ENCODE assay signal across 13 mouse cellular contexts in genomic region chr7:67514380-67514779, GRCm38 (mm10).
DNase-seq lines count a peak whose midpoint lies in the region; ATAC-seq and TF ChIP-seq lines count a peak whose summit lies in the region.
"Had no signal": no experiment of that assay in that cellular context is flagged by ENCODE, and none has a peak within 500 bp of the region (broad histone marks: within the 10 kb centered on the region; RNA-seq: fewer than 3 reads in every experiment).

No protein-coding gene starts in this region.

- intact Hi-C loops in left cerebral cortex, postnatal 36 days (cut with DNase I) = no loop called here

- no peaks in the 10 kb centered on the region for H3K36me3 ChIP-seq in kidney, adult 2 months (ENCODE audit: control insufficient read depth, insufficient read depth, low read length)
- H3K36me3 ChIP-seq in heart, embryonic 16.5 days (ENCODE audit: control insufficient read depth, insufficient read depth) = no peaks in the 10 kb centered on the region
- H3K36me3 ChIP-seq in thymus, adult 2 months (ENCODE audit: control insufficient read depth, insufficient read depth, low read length) = no peaks in the 10 kb centered on the region
- H3K36me3 ChIP-seq: embryonic facial prominence, embryonic 13.5 days; midbrain, embryonic 15.5 days had no signal

- WGBS in kidney, adult 2 months = 62% methylated on average over 4 of the region's 4 CpGs
- WGBS in heart, embryonic 16.5 days = 53% methylated on average over 4 of the region's 4 CpGs
- WGBS in thymus, adult 2 months = 71% methylated on average over 4 of the region's 4 CpGs

- TF ChIP-seq POLR2A in kidney, adult 2 months (IDR thresholded peaks at IDR 0.05; ENCODE audit: low read depth, low read length) = no peak
- no peak for TF ChIP-seq POLR2A in thymus, adult 2 months (IDR thresholded peaks at IDR 0.05; ENCODE audit: control insufficient read depth, extremely low read depth, insufficient read depth, low read length, poor library complexity)

- no peak for TF ChIP-seq CTCF in kidney, adult 2 months (conservative IDR thresholded peaks at IDR 0.05; ENCODE audit: insufficient read depth, insufficient read length, low read depth, low read length)
- TF ChIP-seq CTCF in thymus, adult 2 months (IDR thresholded peaks at IDR 0.05; ENCODE audit: borderline replicate concordance, control insufficient read depth, extremely low read depth, insufficient read depth, low read length, poor library complexity) = no peak

- no peak overlapping the region for H3K9ac ChIP-seq in heart, embryonic 16.5 days (ENCODE audit: low read length)
- H3K9ac ChIP-seq: embryonic facial prominence, embryonic 13.5 days; midbrain, embryonic 15.5 days had no signal

- H3K27me3 ChIP-seq in kidney, adult 2 months (replicated peaks; ENCODE audit: control insufficient read depth, insufficient read depth, low read length) = no peaks in the 10 kb centered on the region
- H3K27me3 ChIP-seq in heart, embryonic 16.5 days (ENCODE audit: control insufficient read depth, insufficient read depth, low read length) = no peaks in the 10 kb centered on the region
- H3K27me3 ChIP-seq in thymus, adult 2 months (ENCODE audit: control insufficient read depth, insufficient read depth, low read length) = no peaks in the 10 kb centered on the region
- H3K27me3 ChIP-seq: embryonic facial prominence, embryonic 13.5 days; midbrain, embryonic 15.5 days had no signal

- H3K9me3 ChIP-seq in heart, embryonic 16.5 days (replicated peaks; ENCODE audit: control insufficient read depth, low read length) = no peaks in the 10 kb centered on the region
- H3K9me3 ChIP-seq: embryonic facial prominence, embryonic 13.5 days; midbrain, embryonic 15.5 days had no signal

- peak; percentile 24 for DNase-seq in kidney, adult 2 months
- no peak for DNase-seq in kidney, adult 9 months
- peak; percentile 64 for DNase-seq in gastrocnemius, postnatal 10 days
- peak; percentile 69 for DNase-seq in lung, postnatal 10 days
- DNase-seq in left cerebral cortex, postnatal 36 days (ENCODE audit: low spot score in 2 of 2) = no peak
- DNase-seq in left cerebral cortex, adult 11 months (ENCODE audit: low spot score) = no peak
- no peak for DNase-seq in thymus, adult 2 months
- DNase-seq: left cerebral cortex, postnatal 4 days; right cerebral cortex, postnatal 14 days had no signal

- no peak overlapping the region for H3K4me2 ChIP-seq in heart, embryonic 16.5 days (ENCODE audit: low read depth, low read length)
- H3K4me2 ChIP-seq: embryonic facial prominence, embryonic 13.5 days; liver, embryonic 11.5 days; midbrain, embryonic 15.5 days had no signal

- no peak overlapping the region for H3K4me3 ChIP-seq in kidney, adult 2 months (ENCODE audit: insufficient read depth, low read depth, low read length)
- no peak overlapping the region for H3K4me3 ChIP-seq in heart, embryonic 16.5 days (ENCODE audit: low read length)
- H3K4me3 ChIP-seq in thymus, adult 2 months (ENCODE audit: control insufficient read depth, insufficient read depth, low read length) = no peak overlapping the region
- H3K4me3 ChIP-seq: embryonic facial prominence, embryonic 13.5 days; midbrain, embryonic 15.5 days had no signal

- no peaks in the 10 kb centered on the region for H3K4me1 ChIP-seq in kidney, adult 2 months (ENCODE audit: control insufficient read depth, insufficient read depth, low read length)
- peaks cover 17% of the 10 kb centered on the region for H3K4me1 ChIP-seq in heart, embryonic 16.5 days (ENCODE audit: control insufficient read depth, insufficient read depth, low read length)
- peaks cover 24% of the 10 kb centered on the region for H3K4me1 ChIP-seq in thymus, adult 2 months (replicated peaks; ENCODE audit: control insufficient read depth, insufficient read depth, low read length)
- H3K4me1 ChIP-seq: midbrain, embryonic 15.5 days had no signal

- no peak; the same call in 1 of the 2 replicates for ATAC-seq in heart, embryonic 16.5 days (replicated peaks; ENCODE audit: extremely low read depth, insufficient read depth, low FRiP score)
- ATAC-seq: midbrain, embryonic 15.5 days had no signal

- H3K27ac ChIP-seq in kidney, adult 2 months (ENCODE audit: insufficient read depth, low read depth, low read length) = no peak overlapping the region
- peak overlapping the region; percentile 61 for H3K27ac ChIP-seq in heart, embryonic 16.5 days (ENCODE audit: low read length)
- no peak overlapping the region for H3K27ac ChIP-seq in thymus, adult 2 months (ENCODE audit: control insufficient read depth, insufficient read depth, low read length)
- H3K27ac ChIP-seq: embryonic facial prominence, embryonic 13.5 days; midbrain, embryonic 15.5 days had no signal

Comparison
In these comparisons a context has a peak if more than half of its experiments do, and no peak if none do; other contexts are left out.
1. DNase-seq: peak in kidney, adult 2 months (single experiment), gastrocnemius, postnatal 10 days (single experiment) and lung, postnatal 10 days (single experiment); none in kidney, adult 9 months (single experiment), left cerebral cortex, postnatal 36 days (0 of 2), left cerebral cortex, adult 11 months (single experiment) and thymus, adult 2 months (single experiment).